Mouse (Mus musculus) T-helper 2 cell (primary cell): ENCODE data around the gene Otud1.

Source experiments
- in situ Hi-C: fragments of 300-600 bp; cut with MboI, MseI; formaldehyde crosslinking; loops from one replicate; pipeline ENCODE4 v1.15.1; 2025; ENCODE audit warnings: high pct_unique_total_duplicates

Otud1 gene

DNA sequence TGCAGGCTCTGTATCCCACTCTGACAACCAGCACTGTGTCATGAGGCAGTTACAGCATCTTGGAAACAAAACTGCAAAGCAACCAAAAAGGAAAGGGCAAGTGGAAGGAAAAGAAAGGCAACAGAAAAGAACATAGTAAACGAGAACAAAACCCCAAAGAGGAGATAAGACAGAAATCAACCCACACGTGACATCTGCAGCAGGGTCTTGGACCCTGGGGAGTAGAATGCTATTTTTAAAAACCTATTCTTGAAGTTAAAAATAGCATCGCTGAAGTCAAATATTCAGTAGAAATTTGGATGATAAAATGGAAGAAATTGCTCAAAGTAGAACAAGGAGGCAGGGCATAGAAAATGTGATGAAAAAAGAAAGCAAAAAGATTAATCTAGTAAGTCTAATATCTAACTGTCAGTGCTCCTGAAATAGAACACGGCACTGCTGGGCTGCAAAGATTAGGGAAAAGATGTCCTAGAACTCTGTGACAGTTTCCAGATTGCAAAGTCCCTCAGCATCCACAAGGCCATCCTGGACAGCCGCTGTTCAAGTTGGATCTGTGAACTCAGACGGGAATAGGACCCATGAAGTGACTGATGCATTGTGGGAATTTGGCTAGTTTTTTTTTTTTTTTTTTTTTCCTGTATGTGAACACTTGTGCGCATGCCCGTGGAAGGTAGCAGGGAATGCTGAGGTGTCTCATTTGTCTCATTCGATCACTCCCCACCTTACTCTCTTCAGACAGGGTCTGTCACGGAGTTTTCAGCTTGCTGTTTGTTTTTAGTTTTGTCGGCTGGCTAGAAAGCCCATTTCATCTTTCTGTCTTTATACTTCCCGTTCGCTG, 13.5 kb downstream of the Otud1 start:
- in situ Hi-C loops: no loop called here

DNA sequence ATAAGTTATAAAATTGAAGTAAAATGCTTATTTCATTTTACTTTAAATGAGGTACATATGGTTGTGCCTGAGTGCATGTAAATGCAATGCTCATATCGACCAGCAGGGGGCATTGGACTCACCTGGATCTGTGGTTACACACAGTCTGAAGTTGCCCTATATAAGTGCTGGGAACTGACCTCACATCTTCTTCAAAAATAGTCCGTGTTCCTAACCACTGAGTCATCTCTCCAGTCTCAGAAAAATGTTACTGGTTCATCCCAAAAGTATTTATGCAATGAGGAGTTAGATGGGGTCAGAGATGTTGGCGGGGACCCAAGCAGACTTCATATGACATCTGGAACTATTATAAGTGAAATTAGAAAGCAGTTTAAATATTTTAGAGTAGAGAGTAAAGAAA, 25.4 kb downstream of the Otud1 start:
- in situ Hi-C loops: no loop called here

DNA sequence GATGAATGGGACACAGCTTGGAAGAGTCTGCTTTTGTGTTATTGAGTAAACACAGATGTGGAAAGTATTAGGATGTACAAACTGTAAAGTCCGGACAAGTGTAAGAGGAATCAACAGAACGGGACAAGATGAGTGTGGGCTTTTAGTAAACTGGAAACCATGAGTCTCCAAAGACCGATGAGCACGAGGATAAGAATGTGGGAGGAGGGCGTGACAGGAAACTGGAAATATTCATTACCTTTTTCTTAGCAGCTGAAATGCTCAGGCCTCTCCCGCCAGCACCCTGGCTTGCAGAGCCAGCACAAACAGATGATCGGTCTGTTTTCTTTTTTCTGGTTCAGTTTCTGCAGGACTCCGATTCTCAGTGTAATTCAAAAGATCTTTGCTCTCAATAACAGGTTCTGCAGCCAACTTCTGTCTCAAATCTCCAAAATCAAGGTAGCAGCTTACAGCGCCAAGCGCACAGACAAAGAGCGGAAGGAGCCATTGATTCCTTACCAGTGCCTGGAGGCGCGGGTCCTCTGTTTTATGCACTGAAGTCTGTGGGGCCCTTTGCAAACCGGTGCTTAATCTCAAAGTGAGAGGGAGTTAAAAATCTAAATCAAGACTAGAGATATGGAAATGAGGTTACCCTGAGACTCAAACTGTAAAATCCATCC, 28.1 kb downstream of the Otud1 start:
- in situ Hi-C loops: no loop called here

GRCm38 (mm10) chr2:19690094-19690493, 32.5 kb downstream of the Otud1 start:
- in situ Hi-C loops: no loop called here

DNA sequence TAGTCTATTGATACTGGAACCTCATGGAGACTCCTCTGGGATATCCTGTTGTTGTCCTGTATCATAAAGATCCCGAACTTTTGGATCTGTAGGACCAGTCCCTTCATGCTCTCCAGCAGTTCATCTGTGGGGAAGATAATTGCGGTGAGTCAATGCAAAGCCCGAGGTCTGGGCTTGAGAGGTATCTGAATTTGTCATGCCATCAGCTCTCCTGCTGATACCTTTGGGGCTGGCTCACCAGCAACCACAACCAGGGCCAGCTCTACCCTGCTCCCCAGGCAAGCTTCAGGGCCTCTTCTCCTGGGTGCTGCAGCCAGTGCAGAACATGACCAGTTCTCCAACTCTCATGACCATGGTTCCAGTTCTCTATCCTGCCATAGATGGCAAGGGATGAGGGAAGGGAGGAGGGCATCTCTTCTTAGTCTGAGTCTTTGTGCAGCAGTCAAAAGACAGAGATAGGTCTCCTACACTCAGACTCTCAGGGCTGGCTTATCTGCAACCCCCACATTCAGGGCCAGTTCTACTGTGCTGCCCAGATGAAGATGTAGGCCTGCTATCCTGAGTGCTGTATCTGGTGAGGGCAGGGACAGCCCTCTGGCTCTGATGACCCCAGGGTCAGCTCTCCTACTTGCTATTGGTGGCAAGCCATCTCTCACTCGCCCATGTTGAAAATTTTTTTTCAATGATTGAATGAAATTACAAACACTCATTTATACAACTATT, 42.2 kb downstream of the Otud1 start:
- in situ Hi-C loops: no loop called here

GRCm38 (mm10) chr2:19701386-19701785, 43.8 kb downstream of the Otud1 start:
- in situ Hi-C loops: no loop called here

DNA sequence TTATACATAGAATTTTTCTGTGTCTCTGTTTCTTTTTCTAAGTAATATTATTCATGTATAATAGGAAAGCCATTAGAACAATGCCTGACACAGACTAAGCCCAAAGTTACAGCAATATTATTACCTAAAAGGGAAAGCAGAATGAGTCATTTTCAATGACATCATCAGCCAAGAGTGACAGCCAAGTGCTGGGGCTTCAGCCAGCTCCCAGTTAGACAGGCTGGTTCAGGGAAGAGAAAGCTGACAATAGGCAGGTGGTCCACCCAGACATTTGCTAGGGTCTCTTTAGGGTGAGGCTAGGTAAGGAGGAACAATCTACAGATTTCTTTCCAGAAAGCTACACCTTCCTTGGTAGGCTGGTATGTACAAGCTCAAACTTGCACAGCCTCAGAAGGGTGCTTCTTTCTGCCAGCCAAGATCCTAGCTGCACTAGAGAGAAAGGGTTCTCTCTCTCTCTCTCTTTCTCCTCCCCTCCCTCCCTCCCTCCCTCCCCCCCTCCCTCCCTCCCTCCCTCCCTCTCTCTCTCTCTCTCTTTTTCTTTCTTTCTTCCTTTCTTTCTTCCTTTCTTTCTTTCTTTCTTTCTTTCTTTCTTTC, 45.6 kb downstream of the Otud1 start:
- in situ Hi-C loops: no loop called here

GRCm38 (mm10) chr2:19703670-19704069, 46.1 kb downstream of the Otud1 start:
- in situ Hi-C loops: no loop called here

GRCm38 (mm10) chr2:19704272-19704671, 46.7 kb downstream of the Otud1 start:
- in situ Hi-C loops: no loop called here

- in situ Hi-C loops: no loop called here
Observed at GRCm38 (mm10) chr2:19706886-19707285, 49.3 kb downstream of the Otud1 start.
